Mouse (Mus musculus) embryonic facial prominence, embryonic 12.5 days (tissue): ENCODE measurements at regions not wholly inside any gene's neighbourhood (a gene's known extent, or its start where the extent isn't known, plus 50 kb on each side); places are given as distances from the start of the nearest gene placed in this dataset.

Experiments used
- ATAC-seq: fragments of 200-750 bp; cut with Nextera tagmentation; 2 replicates; pipeline ENCODE4 v1.8.0; 2017; ENCODE audit not compliant: insufficient number of reproducible peaks, insufficient read depth, low FRiP score, low TSS enrichment
- H3K27ac ChIP-seq: fragments of 300-500 bp; sonication (generic); 2 replicates; pipeline ENCODE4 v1.5.1; 2016; ENCODE audit warnings: mild to moderate bottlenecking
- H3K27me3 ChIP-seq: fragments of 300-500 bp; sonication (generic); 2 replicates; pipeline ENCODE4 v1.6.1; 2016; ENCODE audit warnings: mild to moderate bottlenecking, moderate library complexity
- H3K36me3 ChIP-seq: fragments of 300-500 bp; sonication (generic); 2 replicates; pipeline ENCODE4 v1.6.1; 2016; ENCODE audit warnings: mild to moderate bottlenecking
- H3K4me1 ChIP-seq: fragments of 300-500 bp; sonication (generic); 2 replicates; pipeline ENCODE4 v1.6.1; 2016
- H3K4me2 ChIP-seq: fragments of 300-500 bp; sonication (generic); replicated peaks from 2 replicates; pipeline ENCODE4 v1.6.1; 2016; ENCODE audit warnings: mild to moderate bottlenecking, moderate library complexity
- H3K4me3 ChIP-seq: fragments of 300-500 bp; sonication (generic); 2 replicates; pipeline ENCODE4 v1.5.1; 2016; ENCODE audit warnings: mild to moderate bottlenecking
- H3K9ac ChIP-seq: fragments of 300-500 bp; sonication (generic); 2 replicates; pipeline ENCODE4 v1.6.1; 2016; ENCODE audit warnings: mild to moderate bottlenecking, moderate library complexity
- H3K9me3 ChIP-seq: fragments of 300-500 bp; sonication (generic); 2 replicates; pipeline ENCODE4 v1.6.1; 2016; ENCODE audit warnings: mild to moderate bottlenecking, moderate library complexity
- WGBS: fragments of 180-500 bp; shearing (Covaris S2); methylation state at CpG from one replicate; pipeline ENCODE4 v1.1.7; 2016; 5-methylcytosine and 5-hydroxymethylcytosine counted together

- H3K4me1 ChIP-seq = no peaks in the 10 kb centered on the region
- no peaks in the 10 kb centered on the region for H3K27me3 ChIP-seq
- ATAC-seq = no peak
- WGBS = 80% methylated on average over 8 of the region's 8 CpGs
- no peaks in the 10 kb centered on the region for H3K9me3 ChIP-seq
- no peaks in the 10 kb centered on the region for H3K36me3 ChIP-seq
- H3K9ac ChIP-seq = no peak overlapping the region
- no peak overlapping the region for H3K4me2 ChIP-seq
- no peak overlapping the region for H3K4me3 ChIP-seq
- H3K27ac ChIP-seq = no peak overlapping the region
These were observed 453.6 kb downstream of the Hsfy2 start for GRCm38 (mm10) chr1:56183503-56184198.

- ATAC-seq = no peak
- H3K27ac ChIP-seq = no peak overlapping the region
These were observed 457.8 kb downstream of the Hsfy2 start for GRCm38 (mm10) chr1:56179206-56179985.

GRCm38 (mm10) chr1:56171157-56171556, 466.1 kb downstream of the Hsfy2 start:
- no peak for ATAC-seq
- H3K4me1 ChIP-seq = no peaks in the 10 kb centered on the region
- H3K4me3 ChIP-seq = no peak overlapping the region
- H3K27ac ChIP-seq = no peak overlapping the region
- H3K9ac ChIP-seq = no peak overlapping the region
- no peaks in the 10 kb centered on the region for H3K27me3 ChIP-seq
- 71% methylated on average over 4 of the region's 4 CpGs for WGBS
- H3K9me3 ChIP-seq = no peaks in the 10 kb centered on the region
- H3K36me3 ChIP-seq = no peaks in the 10 kb centered on the region
- no peak overlapping the region for H3K4me2 ChIP-seq

More at GRCm38 (mm10) chr1:56179206-56179985, 457.8 kb downstream of the Hsfy2 start:
- Histone ChIP-seq H3K27me3 (no peaks in the 10 kb centered on the region), H3K4me3 (no peak overlapping the region), H3K36me3 (no peaks in the 10 kb centered on the region), H3K4me1 (no peaks in the 10 kb centered on the region), H3K9ac (no peak overlapping the region), H3K9me3 (no peaks in the 10 kb centered on the region), H3K4me2 (no peak overlapping the region)
- WGBS = 78% methylated on average over 10 of the region's 10 CpGs

- no peaks in the 10 kb centered on the region for H3K9me3 ChIP-seq
- no peak overlapping the region for H3K9ac ChIP-seq
- H3K4me1 ChIP-seq = no peaks in the 10 kb centered on the region
- 91% methylated on average over 1 of the region's 1 CpGs for WGBS
- no peak overlapping the region for H3K4me2 ChIP-seq
- no peak overlapping the region for H3K27ac ChIP-seq
- H3K27me3 ChIP-seq = no peaks in the 10 kb centered on the region
- ATAC-seq = no peak
- no peaks in the 10 kb centered on the region for H3K36me3 ChIP-seq
- H3K4me3 ChIP-seq = no peak overlapping the region
These were observed 468.5 kb downstream of the Hsfy2 start for GRCm38 (mm10) chr1:56168712-56169111.

- no peak for ATAC-seq
- no peaks in the 10 kb centered on the region for H3K9me3 ChIP-seq
- no peak overlapping the region for H3K9ac ChIP-seq
- no peaks in the 10 kb centered on the region for H3K4me1 ChIP-seq
- no peaks in the 10 kb centered on the region for H3K27me3 ChIP-seq
- 82% methylated on average over 4 of the region's 4 CpGs for WGBS
- H3K36me3 ChIP-seq = no peaks in the 10 kb centered on the region
- H3K27ac ChIP-seq = no peak overlapping the region
- H3K4me3 ChIP-seq = no peak overlapping the region
- no peak overlapping the region for H3K4me2 ChIP-seq
These were observed 469.2 kb downstream of the Hsfy2 start for GRCm38 (mm10) chr1:56168063-56168462.

GRCm38 (mm10) chr1:56165228-56165627, 472.0 kb downstream of the Hsfy2 start:
- no peak overlapping the region for H3K4me3 ChIP-seq
- H3K4me2 ChIP-seq = no peak overlapping the region
- H3K9ac ChIP-seq = no peak overlapping the region
- no peaks in the 10 kb centered on the region for H3K27me3 ChIP-seq
- H3K4me1 ChIP-seq = no peaks in the 10 kb centered on the region
- no peak for ATAC-seq
- WGBS = 72% methylated on average over 2 of the region's 2 CpGs
- no peaks in the 10 kb centered on the region for H3K9me3 ChIP-seq
- no peaks in the 10 kb centered on the region for H3K36me3 ChIP-seq
- H3K27ac ChIP-seq = no peak overlapping the region

- ATAC-seq = no peak
- no peaks in the 10 kb centered on the region for H3K4me1 ChIP-seq
- no peak overlapping the region for H3K9ac ChIP-seq
- no peaks in the 10 kb centered on the region for H3K36me3 ChIP-seq
- 91% methylated on average over 2 of the region's 2 CpGs for WGBS
- H3K27me3 ChIP-seq = no peaks in the 10 kb centered on the region
- no peak overlapping the region for H3K4me3 ChIP-seq
- no peak overlapping the region for H3K4me2 ChIP-seq
- H3K27ac ChIP-seq = no peak overlapping the region
- no peaks in the 10 kb centered on the region for H3K9me3 ChIP-seq
These were observed 472.9 kb downstream of the Hsfy2 start for GRCm38 (mm10) chr1:56164366-56164765.

GRCm38 (mm10) chr1:56130951-56131350, 506.3 kb downstream of the Hsfy2 start:
- Histone ChIP-seq H3K4me2 (no peak overlapping the region), H3K4me3 (no peak overlapping the region), H3K36me3 (no peaks in the 10 kb centered on the region), H3K9me3 (no peaks in the 10 kb centered on the region), H3K9ac (no peak overlapping the region), H3K27me3 (no peaks in the 10 kb centered on the region), H3K4me1 (no peaks in the 10 kb centered on the region), H3K27ac (no peak overlapping the region)
- ATAC-seq = no peak
- 72% methylated on average over 7 of the region's 7 CpGs for WGBS

- ATAC-seq = 0 out of 2 replicates have a peak, but pooled peaks have one; percentile 15
- Histone ChIP-seq H3K27ac (no peak overlapping the region), H3K9me3 (no peaks in the 10 kb centered on the region), H3K27me3 (no peaks in the 10 kb centered on the region), H3K4me1 (no peaks in the 10 kb centered on the region), H3K4me2 (no peak overlapping the region), H3K36me3 (no peaks in the 10 kb centered on the region), H3K4me3 (no peak overlapping the region), H3K9ac (no peak overlapping the region)
- 71% methylated on average over 4 of the region's 4 CpGs for WGBS
These were observed 547.9 kb downstream of the Hsfy2 start for GRCm38 (mm10) chr1:56089254-56089834.

- Histone ChIP-seq H3K4me1 (no peaks in the 10 kb centered on the region), H3K9ac (no peak overlapping the region), H3K9me3 (no peaks in the 10 kb centered on the region), H3K4me3 (no peak overlapping the region), H3K27ac (no peak overlapping the region), H3K27me3 (no peaks in the 10 kb centered on the region), H3K36me3 (no peaks in the 10 kb centered on the region), H3K4me2 (no peak overlapping the region)
- ATAC-seq = no peak
- 70% methylated on average over 1 of the region's 1 CpGs for WGBS
These were observed 548.9 kb downstream of the Hsfy2 start for GRCm38 (mm10) chr1:56088357-56088756.

- Histone ChIP-seq H3K36me3 (no peaks in the 10 kb centered on the region), H3K4me2 (no peak overlapping the region), H3K9ac (no peak overlapping the region), H3K27ac (no peak overlapping the region), H3K4me1 (no peaks in the 10 kb centered on the region), H3K27me3 (no peaks in the 10 kb centered on the region), H3K9me3 (no peaks in the 10 kb centered on the region), H3K4me3 (no peak overlapping the region)
- no peak for ATAC-seq
- 84% methylated on average over 1 of the region's 1 CpGs for WGBS
These were observed 560.5 kb downstream of the Hsfy2 start for GRCm38 (mm10) chr1:56076757-56077156.

- no peak overlapping the region for H3K4me3 ChIP-seq
- 86% methylated on average over 2 of the region's 2 CpGs for WGBS
- H3K4me1 ChIP-seq = no peaks in the 10 kb centered on the region
- no peak overlapping the region for H3K4me2 ChIP-seq
- ATAC-seq = no peak
- no peak overlapping the region for H3K9ac ChIP-seq
- H3K36me3 ChIP-seq = no peaks in the 10 kb centered on the region
- no peaks in the 10 kb centered on the region for H3K9me3 ChIP-seq
- H3K27me3 ChIP-seq = no peaks in the 10 kb centered on the region
- H3K27ac ChIP-seq = no peak overlapping the region
These were observed 565.0 kb downstream of the Hsfy2 start for GRCm38 (mm10) chr1:56072255-56072654.
